Mouse (Mus musculus) brain, adult 2 months (tissue): Measurements from ENCODE around the gene Scn4a.
A peak's percentile ranks its signal among the peaks of the same experiment; 100 is the strongest.
"Not testable (repeated sequence)": the region's sequence is repeated elsewhere in the genome, so short reads cannot be mapped to it uniquely, and the experiment has no call there.

Experiments
- DNase-seq: peaks from one replicate; pipeline ENCODE4 v3.0.0; 2011; ENCODE audit warnings: low read depth, low spot score

Gene Scn4a

GRCm38 (mm10) chr11:106355382-106356128 is 2.5 kb upstream of the Scn4a start:
- peak; percentile 90 for DNase-seq

- no peak for DNase-seq
These were observed 1.1 kb upstream of the Scn4a start for GRCm38 (mm10) chr11:106354181-106354580.

GRCm38 (mm10) chr11:106351941-106352340 is 1.1 kb downstream of the Scn4a start:
- no peak for DNase-seq

- DNase-seq, result no peak
These were observed 1.8 kb downstream of the Scn4a start for GRCm38 (mm10) chr11:106351253-106351652.

GRCm38 (mm10) chr11:106350853-106351252 is 2.2 kb downstream of the Scn4a start:
- no peak for DNase-seq

GRCm38 (mm10) chr11:106349772-106350171 is 3.3 kb downstream of the Scn4a start:
- DNase-seq, result no peak

GRCm38 (mm10) chr11:106344910-106345309 is 8.2 kb downstream of the Scn4a start:
- no peak for DNase-seq

GRCm38 (mm10) chr11:106340990-106341520 is 12.0 kb downstream of the Scn4a start:
- DNase-seq, result no peak

GRCm38 (mm10) chr11:106339323-106339722 is 13.8 kb downstream of the Scn4a start:
- not testable (repeated sequence) for DNase-seq

GRCm38 (mm10) chr11:106338870-106339269 is 14.2 kb downstream of the Scn4a start:
- no peak for DNase-seq

- no peak for DNase-seq
These were observed 15.1 kb downstream of the Scn4a start for GRCm38 (mm10) chr11:106338029-106338428.

- DNase-seq, result no peak
These were observed 19.0 kb downstream of the Scn4a start for GRCm38 (mm10) chr11:106334066-106334465.

- DNase-seq, result peak; percentile 25
These were observed 20.6 kb downstream of the Scn4a start for GRCm38 (mm10) chr11:106332458-106332857.

GRCm38 (mm10) chr11:106329682-106330081 is 23.4 kb downstream of the Scn4a start:
- DNase-seq, result peak; percentile 73

GRCm38 (mm10) chr11:106329128-106329527 is 24.0 kb downstream of the Scn4a start:
- no peak for DNase-seq

- DNase-seq, result no peak
These were observed 24.6 kb downstream of the Scn4a start for GRCm38 (mm10) chr11:106328521-106328920.

- DNase-seq, result no peak
These were observed 26.6 kb downstream of the Scn4a start for GRCm38 (mm10) chr11:106326475-106326874.

GRCm38 (mm10) chr11:106325566-106326206 is 27.4 kb downstream of the Scn4a start:
- DNase-seq, result peak; percentile 76

- no peak for DNase-seq
These were observed 28.2 kb downstream of the Scn4a start for GRCm38 (mm10) chr11:106324858-106325257.

- DNase-seq, result peak; percentile 51
These were observed 34.4 kb downstream of the Scn4a start for GRCm38 (mm10) chr11:106318406-106319366.

- DNase-seq, result no peak
These were observed 35.3 kb downstream of the Scn4a start for GRCm38 (mm10) chr11:106317801-106318200.

- DNase-seq, result no peak
These were observed 36.7 kb downstream of the Scn4a start for GRCm38 (mm10) chr11:106316416-106316815.
